Mouse (Mus musculus): ENCODE results near the gene Serpinb1b.

The Serpinb1b gene

DNA sequence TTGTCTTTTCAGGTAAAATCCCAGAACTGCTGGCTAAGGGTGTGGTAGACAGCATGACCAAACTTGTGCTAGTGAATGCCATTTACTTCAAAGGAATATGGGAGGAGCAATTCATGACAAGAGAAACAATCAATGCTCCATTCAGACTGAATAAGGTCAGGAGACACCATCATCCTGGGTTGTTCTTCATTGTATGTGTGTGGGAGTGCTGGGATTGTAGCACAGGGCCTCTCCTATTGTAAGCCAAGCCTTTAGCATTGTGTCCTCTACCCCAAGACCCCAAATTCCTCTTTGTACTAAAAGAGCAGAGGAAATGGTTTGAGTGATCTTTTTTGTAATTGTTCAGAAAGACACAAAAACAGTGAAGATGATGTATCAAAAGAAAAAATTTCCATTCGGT lies 12.9 kb downstream of the Serpinb1b start:
- DNase-seq (ENCODE audit: low spot score): no peak

DNA sequence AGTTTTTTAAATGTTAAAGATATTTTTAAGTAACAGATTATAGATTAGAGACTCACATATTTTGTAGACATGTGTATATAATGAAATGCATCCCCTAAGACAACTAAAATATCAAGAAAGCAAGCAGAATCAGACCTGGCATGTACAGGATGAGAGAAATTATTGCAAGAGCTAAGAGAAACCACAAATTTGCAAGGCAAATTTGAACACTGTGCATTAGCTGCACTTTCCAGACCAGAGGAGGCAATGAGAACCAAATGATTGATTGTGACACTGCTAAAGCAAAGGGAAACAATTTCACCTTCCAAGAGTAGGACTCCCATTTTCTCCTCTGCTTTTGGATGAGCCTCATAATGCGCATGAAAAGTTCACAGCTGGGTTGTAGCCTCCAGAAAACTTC lies 17.2 kb downstream of the Serpinb1b start:
- DNase-seq (ENCODE audit: low spot score): no peak

GRCm38 (mm10) chr13:33105626-33106025 lies 27.3 kb downstream of the Serpinb1b start:
- no peak for DNase-seq (ENCODE audit: low spot score)

DNA sequence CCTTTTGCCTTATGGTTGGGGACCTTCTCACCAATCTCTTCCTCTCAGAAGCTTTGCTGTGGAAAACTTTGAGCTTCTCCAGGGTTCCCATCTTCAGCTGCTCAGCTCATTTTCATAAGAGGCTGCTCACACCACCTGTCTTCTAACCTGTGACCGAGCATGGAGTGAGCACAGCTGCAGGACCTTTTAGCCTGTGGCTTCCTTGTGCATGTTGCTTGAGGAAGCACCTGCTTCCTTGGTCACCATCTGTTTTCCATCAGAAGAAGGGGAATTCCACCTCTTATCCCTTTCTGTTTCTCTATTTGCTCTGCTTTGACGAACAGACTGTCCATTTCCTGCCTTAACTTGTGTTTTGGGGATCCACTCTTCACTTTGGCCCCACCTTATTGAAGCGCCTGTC lies 34.7 kb downstream of the Serpinb1b start:
- no peak for DNase-seq (ENCODE audit: low spot score)

DNA sequence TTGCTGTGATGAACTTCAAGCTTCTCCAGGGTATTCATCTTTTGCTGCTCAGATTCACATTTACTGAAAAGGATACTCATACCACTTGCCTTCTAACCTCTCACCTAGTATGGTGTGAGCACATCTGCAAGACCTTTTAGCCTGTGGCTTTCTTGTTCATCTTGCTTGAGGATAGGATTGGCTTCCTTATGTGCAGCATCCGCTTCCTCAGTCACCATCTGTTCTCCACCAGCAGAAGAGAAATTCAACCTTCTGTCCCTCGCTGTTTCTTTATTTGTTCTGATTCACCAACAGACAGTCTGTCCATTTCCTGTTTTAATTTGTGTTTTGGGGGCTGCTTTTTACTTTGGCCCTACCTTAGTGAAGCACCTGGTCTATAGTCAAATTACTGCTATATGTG lies 59.3 kb downstream of the Serpinb1b start:
- no peak for DNase-seq (ENCODE audit: low spot score)

GRCm38 (mm10) chr13:33141435-33141834 lies 63.1 kb downstream of the Serpinb1b start:
- DNase-seq (ENCODE audit: low spot score): no peak
